Mouse (Mus musculus): ENCODE results near the gene Rptor. TPM values are rescaled to one million over a fixed set of nuclear protein-coding genes. Genes with fewer than 3 reads are reported as not detected.

The Rptor gene
- polyA plus RNA-seq, 1 experiment from 2014 or later = 15.6 TPM

- Histone ChIP-seq H3K36me3 (peaks cover 8% of the 10 kb centered on the region; the same call in 1 of the 2 replicates), H3K27ac (no peak overlapping the region), H3K9me3 (no peaks in the 10 kb centered on the region), H3K27me3 (ENCODE audit: insufficient read depth, poor library complexity, severe bottlenecking) (no peaks in the 10 kb centered on the region), H3K4me1 (peaks cover 38% of the 10 kb centered on the region), H3K4me3 (no peak overlapping the region)
- WGBS = 64% methylated on average over 3 of the region's 3 CpGs
- DNase-seq (ENCODE audit: low spot score) = no peak
Measured at GRCm38 (mm10) chr11:119788919-119789713, 186.4 kb downstream of the Rptor start.

- Histone ChIP-seq H3K4me3 (no peak overlapping the region), H3K4me1 (peaks cover 50% of the 10 kb centered on the region), H3K9me3 (no peaks in the 10 kb centered on the region), H3K36me3 (no peaks in the 10 kb centered on the region), H3K27ac (no peak overlapping the region), H3K27me3 (ENCODE audit: insufficient read depth, poor library complexity, severe bottlenecking) (no peaks in the 10 kb centered on the region)
- 85% methylated on average over 10 of the region's 10 CpGs for WGBS
- DNase-seq (ENCODE audit: low spot score) = no peak
Measured at GRCm38 (mm10) chr11:119791923-119792564, 189.3 kb downstream of the Rptor start.

- Histone ChIP-seq H3K36me3 (0 out of 2 replicates have a peak, but pooled peaks cover 5% of the 10 kb centered on the region), H3K27me3 (ENCODE audit: insufficient read depth, poor library complexity, severe bottlenecking) (no peaks in the 10 kb centered on the region), H3K4me1 (peaks cover 54% of the 10 kb centered on the region), H3K4me3 (no peak overlapping the region), H3K9me3 (no peaks in the 10 kb centered on the region), H3K27ac (peak overlapping the region; percentile 52; the same call in 1 of the 2 replicates)
- DNase-seq (ENCODE audit: low spot score) = no peak
- WGBS = 63% methylated on average over 6 of the region's 6 CpGs
Measured at GRCm38 (mm10) chr11:119793378-119793777, 190.7 kb downstream of the Rptor start.

GRCm38 (mm10) chr11:119794020-119794419 is 191.3 kb downstream of the Rptor start:
- 97% methylated on average over 1 of the region's 1 CpGs for WGBS
- Histone ChIP-seq H3K4me1 (peaks cover 58% of the 10 kb centered on the region), H3K9me3 (no peaks in the 10 kb centered on the region), H3K4me3 (no peak overlapping the region), H3K27ac (no peak overlapping the region), H3K27me3 (ENCODE audit: insufficient read depth, poor library complexity, severe bottlenecking) (no peaks in the 10 kb centered on the region), H3K36me3 (peaks cover 9% of the 10 kb centered on the region; the same call in 1 of the 2 replicates)
- no peak for DNase-seq (ENCODE audit: low spot score)

GRCm38 (mm10) chr11:119794671-119795070 is 192.0 kb downstream of the Rptor start:
- no peak overlapping the region for H3K4me3 ChIP-seq
- H3K4me1 ChIP-seq = peaks cover 59% of the 10 kb centered on the region
- WGBS = 81% methylated on average over 6 of the region's 6 CpGs
- no peak for DNase-seq (ENCODE audit: low spot score)
- H3K36me3 ChIP-seq = peaks cover 9% of the 10 kb centered on the region; the same call in 1 of the 2 replicates
- H3K27ac ChIP-seq = no peak overlapping the region
- no peaks in the 10 kb centered on the region for H3K27me3 ChIP-seq (ENCODE audit: insufficient read depth, poor library complexity, severe bottlenecking)
- H3K9me3 ChIP-seq = no peaks in the 10 kb centered on the region

- DNase-seq (ENCODE audit: low spot score) = no peak
- H3K27me3 ChIP-seq (ENCODE audit: insufficient read depth, poor library complexity, severe bottlenecking) = no peaks in the 10 kb centered on the region
- WGBS = 36% methylated on average over 7 of the region's 7 CpGs
- no peaks in the 10 kb centered on the region for H3K9me3 ChIP-seq
- peaks cover 13% of the 10 kb centered on the region; the same call in 1 of the 2 replicates for H3K36me3 ChIP-seq
- H3K27ac ChIP-seq = peak overlapping the region; percentile 56
- H3K4me1 ChIP-seq = peaks cover 59% of the 10 kb centered on the region
- H3K4me3 ChIP-seq = no peak overlapping the region
Measured at GRCm38 (mm10) chr11:119796406-119796805, 193.7 kb downstream of the Rptor start.

- H3K36me3 ChIP-seq = peaks cover 13% of the 10 kb centered on the region; the same call in 1 of the 2 replicates
- 68% methylated on average over 7 of the region's 7 CpGs for WGBS
- peaks cover 63% of the 10 kb centered on the region for H3K4me1 ChIP-seq
- no peak for DNase-seq (ENCODE audit: low spot score)
- H3K27me3 ChIP-seq (ENCODE audit: insufficient read depth, poor library complexity, severe bottlenecking) = no peaks in the 10 kb centered on the region
- no peak overlapping the region for H3K4me3 ChIP-seq
- H3K9me3 ChIP-seq = no peaks in the 10 kb centered on the region
- H3K27ac ChIP-seq = 0 out of 2 replicates have a peak overlapping the region, but pooled peaks have one; percentile 56
Measured at GRCm38 (mm10) chr11:119796846-119797245, 194.1 kb downstream of the Rptor start.

- Histone ChIP-seq H3K27me3 (ENCODE audit: insufficient read depth, poor library complexity, severe bottlenecking) (no peaks in the 10 kb centered on the region), H3K27ac (no peak overlapping the region), H3K9me3 (no peaks in the 10 kb centered on the region), H3K4me3 (no peak overlapping the region), H3K36me3 (peaks cover 22% of the 10 kb centered on the region), H3K4me1 (peaks cover 65% of the 10 kb centered on the region)
- no peak for DNase-seq (ENCODE audit: low spot score)
- WGBS = 49% methylated on average over 2 of the region's 2 CpGs
Measured at GRCm38 (mm10) chr11:119799536-119799935, 196.8 kb downstream of the Rptor start.

- DNase-seq (ENCODE audit: low spot score) = no peak
- WGBS = 59% methylated on average over 1 of the region's 1 CpGs
Measured at GRCm38 (mm10) chr11:119801855-119802254, 199.2 kb downstream of the Rptor start.

GRCm38 (mm10) chr11:119802947-119803346 is 200.2 kb downstream of the Rptor start:
- Histone ChIP-seq H3K9me3 (no peaks in the 10 kb centered on the region), H3K36me3 (peaks cover 38% of the 10 kb centered on the region), H3K27ac (no peak overlapping the region), H3K27me3 (ENCODE audit: insufficient read depth, poor library complexity, severe bottlenecking) (no peaks in the 10 kb centered on the region), H3K4me1 (peaks cover 51% of the 10 kb centered on the region), H3K4me3 (no peak overlapping the region)
- no peak for DNase-seq (ENCODE audit: low spot score)
- WGBS = 61% methylated on average over 7 of the region's 7 CpGs

More at GRCm38 (mm10) chr11:119801855-119802254, 199.2 kb downstream of the Rptor start:
- H3K4me3 ChIP-seq = no peak overlapping the region
- H3K9me3 ChIP-seq = no peaks in the 10 kb centered on the region
- no peaks in the 10 kb centered on the region for H3K27me3 ChIP-seq (ENCODE audit: insufficient read depth, poor library complexity, severe bottlenecking)
- peaks cover 32% of the 10 kb centered on the region for H3K36me3 ChIP-seq
- peaks cover 49% of the 10 kb centered on the region for H3K4me1 ChIP-seq
- H3K27ac ChIP-seq = no peak overlapping the region

- no peak for DNase-seq (ENCODE audit: low spot score)
- peaks cover 30% of the 10 kb centered on the region for H3K36me3 ChIP-seq
- H3K9me3 ChIP-seq = no peaks in the 10 kb centered on the region
- no peak overlapping the region for H3K27ac ChIP-seq
- peaks cover 44% of the 10 kb centered on the region for H3K4me1 ChIP-seq
- WGBS = 85% methylated on average over 3 of the region's 3 CpGs
- no peaks in the 10 kb centered on the region for H3K27me3 ChIP-seq (ENCODE audit: insufficient read depth, poor library complexity, severe bottlenecking)
- H3K4me3 ChIP-seq = no peak overlapping the region
Measured at GRCm38 (mm10) chr11:119804392-119804791, 201.7 kb downstream of the Rptor start.

- peaks cover 38% of the 10 kb centered on the region for H3K36me3 ChIP-seq
Measured at GRCm38 (mm10) chr11:119805112-119805750, 202.5 kb downstream of the Rptor start.

GRCm38 (mm10) chr11:119806539-119806938 is 203.8 kb downstream of the Rptor start:
- peaks cover 40% of the 10 kb centered on the region for H3K36me3 ChIP-seq
- H3K9me3 ChIP-seq = no peaks in the 10 kb centered on the region
- no peak overlapping the region for H3K4me3 ChIP-seq
- no peak for DNase-seq (ENCODE audit: low spot score)
- WGBS = 89% methylated on average over 8 of the region's 8 CpGs
- no peaks in the 10 kb centered on the region for H3K27me3 ChIP-seq (ENCODE audit: insufficient read depth, poor library complexity, severe bottlenecking)
- no peak overlapping the region for H3K27ac ChIP-seq
- H3K4me1 ChIP-seq = peaks cover 37% of the 10 kb centered on the region

More at GRCm38 (mm10) chr11:119805112-119805750, 202.5 kb downstream of the Rptor start:
- DNase-seq (ENCODE audit: low spot score) = no peak
- WGBS = 86% methylated on average over 10 of the region's 10 CpGs
- Histone ChIP-seq H3K27me3 (ENCODE audit: insufficient read depth, poor library complexity, severe bottlenecking) (no peaks in the 10 kb centered on the region), H3K27ac (no peak overlapping the region), H3K9me3 (no peaks in the 10 kb centered on the region), H3K4me1 (peaks cover 40% of the 10 kb centered on the region), H3K4me3 (no peak overlapping the region)

All from heart, embryonic 10.5 days (tissue).